27 mouse cellular contexts compared by ENCODE assay signal in the genomic region with DNA sequence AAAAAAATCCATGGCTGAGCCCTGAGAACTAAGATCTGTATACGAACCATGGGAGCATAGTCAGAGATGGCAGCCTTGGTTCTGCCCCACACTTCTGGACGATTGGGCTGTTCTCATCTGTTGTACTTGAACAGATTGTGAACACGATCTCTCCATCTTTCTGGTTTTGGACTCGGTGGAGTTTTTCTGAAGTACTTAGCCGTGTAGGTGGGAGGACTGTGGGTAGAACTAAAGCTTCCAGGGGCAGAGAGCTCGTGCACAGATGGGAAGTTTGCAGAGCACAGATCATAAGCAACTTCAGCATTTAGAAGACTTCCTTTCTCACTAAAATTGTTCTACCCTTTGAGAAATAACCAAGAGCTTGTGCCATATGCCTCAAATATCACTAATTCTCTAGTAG. TPM values are rescaled to one million over a fixed set of nuclear protein-coding genes. Genes with fewer than 3 reads are reported as not detected.
DNase-seq lines count a peak whose midpoint lies in the region; ATAC-seq lines count a peak whose summit lies in the region.
"Had no signal": no experiment of that assay in that cellular context is flagged by ENCODE, and none has a peak within 500 bp of the region (broad histone marks: within the 10 kb centered on the region; RNA-seq: fewer than 3 reads in every experiment).

No protein-coding gene starts in this region.

- DNase-seq in frontal cortex, postnatal 36 days (ENCODE audit: low spot score in 2 of 2): peak; percentile 32 to 75
- no peak for DNase-seq in frontal cortex, postnatal 14 days (ENCODE audit: low spot score in 2 of 2)
- peak; percentile 36 to 56 for DNase-seq in left cerebral cortex, adult 18-20 months (ENCODE audit: low spot score in 2 of 2)
- DNase-seq in left cerebral cortex, postnatal 10 days (ENCODE audit: extremely low spot score in 1 of 2, low spot score in 2 of 2): no peak
- peak; percentile 28 to 57 for DNase-seq in left cerebral cortex, adult 9 months (ENCODE audit: low spot score in 2 of 2)
- peak; percentile 91 for DNase-seq in telencephalon, adult 2 months (ENCODE audit: low read depth, low spot score)
- DNase-seq: adrenal gland, postnatal 36 days; cerebellum, adult 11 months; cerebellum, adult 9-11 months; heart, postnatal 10 days; kidney, adult 9 months; kidney, postnatal 25 days; spleen, adult 18-20 months had no signal

- no peak for ATAC-seq in intestine, embryonic 16.5 days
- ATAC-seq: CD4-positive, CD25-positive, alpha-beta regulatory T cell, adult 4 months; forebrain, embryonic 14.5 days; hindbrain, embryonic 16.5 days; intestine, embryonic 15.5 days; midbrain, embryonic 15.5 days had no signal

- H3K27ac ChIP-seq in intestine, embryonic 16.5 days (ENCODE audit: low read length): no peak overlapping the region
- H3K27ac ChIP-seq: embryonic facial prominence, embryonic 15.5 days; hindbrain, embryonic 10.5 days; intestine, embryonic 15.5 days; limb, embryonic 15.5 days; liver, embryonic 14.5 days; lung, embryonic 15.5 days; macrophage; midbrain, embryonic 15.5 days; neural tube, embryonic 12.5 days had no signal

- 84% methylated on average over 6 of the region's 6 CpGs for WGBS in intestine, embryonic 16.5 days

- no peaks in the 10 kb centered on the region for H3K4me1 ChIP-seq in intestine, embryonic 16.5 days (ENCODE audit: control insufficient read depth, insufficient read depth, low read length)
- H3K4me1 ChIP-seq: embryonic facial prominence, embryonic 15.5 days; heart, embryonic 12.5 days; hindbrain, embryonic 10.5 days; intestine, embryonic 15.5 days; limb, embryonic 15.5 days; lung, embryonic 15.5 days; midbrain, embryonic 15.5 days; neural tube, embryonic 12.5 days had no signal

- no peaks in the 10 kb centered on the region for H3K27me3 ChIP-seq in intestine, embryonic 16.5 days (replicated peaks; ENCODE audit: control insufficient read depth, insufficient read depth, low read length)
- H3K27me3 ChIP-seq: embryonic facial prominence, embryonic 15.5 days; heart, embryonic 12.5 days; intestine, embryonic 15.5 days; limb, embryonic 15.5 days; lung, embryonic 15.5 days; midbrain, embryonic 15.5 days; neural tube, embryonic 12.5 days had no signal

- no peaks in the 10 kb centered on the region for H3K36me3 ChIP-seq in intestine, embryonic 16.5 days (ENCODE audit: control insufficient read depth, insufficient read depth, low read length)
- H3K36me3 ChIP-seq: embryonic facial prominence, embryonic 15.5 days; heart, embryonic 12.5 days; hindbrain, embryonic 10.5 days; intestine, embryonic 15.5 days; limb, embryonic 15.5 days; lung, embryonic 15.5 days; midbrain, embryonic 15.5 days; neural tube, embryonic 12.5 days had no signal

- H3K9ac ChIP-seq in intestine, embryonic 16.5 days (ENCODE audit: low read depth, low read length): no peak overlapping the region
- H3K9ac ChIP-seq: embryonic facial prominence, embryonic 15.5 days; heart, embryonic 12.5 days; intestine, embryonic 15.5 days; limb, embryonic 15.5 days; liver, embryonic 14.5 days; lung, embryonic 15.5 days; midbrain, embryonic 15.5 days; neural tube, embryonic 12.5 days had no signal

- no peak overlapping the region for H3K4me2 ChIP-seq in intestine, embryonic 16.5 days (ENCODE audit: low read depth, low read length)
- H3K4me2 ChIP-seq: embryonic facial prominence, embryonic 15.5 days; heart, embryonic 12.5 days; intestine, embryonic 15.5 days; limb, embryonic 15.5 days; lung, embryonic 15.5 days; midbrain, embryonic 15.5 days; neural tube, embryonic 12.5 days had no signal

- H3K9me3 ChIP-seq in intestine, embryonic 16.5 days (ENCODE audit: control insufficient read depth, low read length): no peaks in the 10 kb centered on the region
- H3K9me3 ChIP-seq: embryonic facial prominence, embryonic 15.5 days; heart, embryonic 12.5 days; hindbrain, embryonic 10.5 days; intestine, embryonic 15.5 days; limb, embryonic 15.5 days; lung, embryonic 15.5 days; midbrain, embryonic 15.5 days; neural tube, embryonic 12.5 days had no signal

- intact Hi-C loops in left cerebral cortex, postnatal 10 days (cut with DNase I): no loop called here

- H3K4me3 ChIP-seq in intestine, embryonic 16.5 days (ENCODE audit: low read length): no peak overlapping the region
- H3K4me3 ChIP-seq: embryonic facial prominence, embryonic 15.5 days; heart, embryonic 12.5 days; hindbrain, embryonic 10.5 days; intestine, embryonic 15.5 days; limb, embryonic 15.5 days; lung, embryonic 15.5 days; midbrain, embryonic 15.5 days; neural tube, embryonic 12.5 days had no signal

RNA-seq across cellular contexts. Expression of gene Chchd3, which starts 44.6 kb away (rescaled TPM):
- 10 to 100 TPM; 80.9 to 92.8 TPM for total RNA-seq in left cerebral cortex, adult 18-20 months (2021)
- total RNA-seq in left cerebral cortex, postnatal 10 days (2021): 10 to 100 TPM; 88.4 to 89.6 TPM
- 162 and 164 TPM in 2 replicates for polyA plus RNA-seq in intestine, embryonic 16.5 days (2015; fragmentation: Nextera tagmentation; extraction: Ambion mirVana)

Comparison
In these comparisons a context has a peak if more than half of its experiments do, and no peak if none do; other contexts are left out.
1. DNase-seq: peak in frontal cortex, postnatal 36 days (2 of 2), left cerebral cortex, adult 18-20 months (2 of 2), left cerebral cortex, adult 9 months (2 of 2) and telencephalon, adult 2 months (single experiment); none in frontal cortex, postnatal 14 days (0 of 2) and left cerebral cortex, postnatal 10 days (0 of 2).